Mouse (Mus musculus) cerebellum, postnatal 14 days (tissue): ENCODE measurements around the gene Ttc23l.
"Not testable (repeated sequence)": the region's sequence is repeated elsewhere in the genome, so short reads cannot be mapped to it uniquely, and the experiment has no call there.

Source experiments
- DNase-seq, 2 experiments: peaks; one replicate each; pipeline ENCODE4 v3.0.0; 2021; ENCODE audit warnings: mixed read lengths in 2 of 2

Gene Ttc23l

DNA sequence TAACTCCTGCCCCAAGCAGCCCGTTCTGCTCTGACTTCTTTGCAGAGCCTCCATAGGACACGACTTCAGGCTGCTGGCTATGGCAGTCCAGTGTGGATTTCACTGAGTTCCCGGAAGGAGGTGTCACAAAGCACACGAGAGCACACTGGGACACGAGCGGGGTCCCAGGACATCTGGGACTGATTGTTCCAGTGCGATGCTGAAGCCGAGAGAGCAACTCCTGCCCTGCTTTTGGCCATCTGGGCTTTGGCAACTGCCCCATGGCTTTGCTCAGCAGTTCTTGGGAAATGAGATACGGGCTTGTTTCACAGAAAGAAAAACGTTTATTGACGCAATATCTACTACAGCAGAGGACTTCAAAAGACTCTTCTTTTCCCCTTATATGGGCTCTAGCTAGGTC, 52.4 kb downstream of the Ttc23l start:
- DNase-seq: peak; percentile 22 to 29

DNA sequence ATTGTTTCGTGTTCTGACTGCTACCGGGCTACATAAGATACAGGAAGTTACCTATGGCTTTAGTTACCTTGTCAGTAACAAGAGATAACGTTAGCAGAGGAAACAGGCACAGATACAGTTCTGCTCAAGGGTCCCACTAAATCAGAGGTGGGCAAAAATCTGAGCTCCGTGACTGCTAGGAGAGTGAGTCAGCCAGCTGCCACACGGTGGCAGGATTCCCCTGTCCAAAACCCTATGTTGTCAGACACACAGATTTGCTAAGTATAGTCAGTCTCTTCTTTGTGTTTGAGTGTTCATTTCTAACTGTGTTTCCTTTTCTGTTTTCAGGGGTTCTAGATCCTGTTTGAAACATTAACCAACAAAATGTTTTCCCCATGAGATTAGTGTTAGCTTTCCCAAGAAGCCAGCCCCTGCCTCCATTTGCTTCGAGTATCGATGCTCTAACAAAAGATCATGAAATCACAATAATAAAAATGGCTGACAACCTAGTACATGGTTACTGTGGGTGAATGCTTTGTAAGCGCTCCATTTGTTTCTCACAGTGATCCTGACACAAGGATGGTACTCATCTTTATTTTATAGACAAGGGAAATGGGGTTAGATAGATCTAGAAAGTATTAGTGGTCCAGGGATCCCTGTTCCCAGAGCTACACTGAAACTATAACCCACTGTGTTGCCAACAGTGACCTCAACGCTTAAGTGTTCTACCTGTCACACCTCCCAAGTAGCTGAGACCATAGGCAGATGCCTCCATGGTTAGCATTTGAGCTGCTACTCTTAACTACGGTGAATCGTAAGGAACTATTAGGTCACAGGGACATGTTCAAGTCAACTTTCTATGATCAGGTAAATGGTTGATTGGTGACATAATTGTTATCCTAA, 57.4 kb downstream of the Ttc23l start:
- peak; percentile 70 to 72 for DNase-seq

DNA sequence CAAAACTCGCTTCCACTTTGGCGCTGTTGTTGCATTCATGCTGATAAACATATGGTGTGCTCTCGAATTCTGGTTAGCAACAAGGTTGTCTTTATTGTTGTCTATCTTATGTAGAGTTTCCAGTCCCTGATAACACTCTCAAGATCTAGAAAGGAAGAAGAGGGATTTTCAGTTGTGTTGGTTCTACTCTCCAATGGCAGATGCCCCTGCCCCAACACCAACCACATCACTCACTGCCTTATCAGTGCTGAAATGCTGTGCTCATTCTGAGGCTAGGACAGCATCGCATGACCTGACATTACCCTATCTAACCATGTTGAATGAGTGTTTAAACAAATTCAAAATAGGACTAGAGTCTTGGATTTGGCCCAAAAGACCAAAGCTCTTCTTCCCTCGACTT, 58.4 kb downstream of the Ttc23l start:
- DNase-seq: no peak

DNA sequence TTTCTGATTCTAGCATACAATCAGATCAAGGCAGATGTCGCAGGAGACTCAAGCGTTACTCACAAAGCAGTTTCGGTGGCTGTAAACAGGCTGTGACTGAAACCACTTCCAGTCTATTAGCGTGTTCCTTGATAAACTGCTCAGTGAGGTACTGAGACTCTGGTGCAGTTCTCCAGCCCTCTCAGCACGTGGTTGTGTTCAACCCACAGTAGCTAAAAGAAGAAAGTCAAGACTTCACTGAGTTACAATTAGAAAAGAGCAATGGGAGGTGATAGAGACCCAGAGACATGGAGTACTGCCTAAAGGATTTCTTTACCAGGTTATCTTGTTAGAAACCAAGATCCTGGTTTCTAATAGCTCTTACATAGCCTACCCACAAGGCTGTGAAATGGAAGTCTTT, 58.9 kb downstream of the Ttc23l start:
- no peak for DNase-seq

DNA sequence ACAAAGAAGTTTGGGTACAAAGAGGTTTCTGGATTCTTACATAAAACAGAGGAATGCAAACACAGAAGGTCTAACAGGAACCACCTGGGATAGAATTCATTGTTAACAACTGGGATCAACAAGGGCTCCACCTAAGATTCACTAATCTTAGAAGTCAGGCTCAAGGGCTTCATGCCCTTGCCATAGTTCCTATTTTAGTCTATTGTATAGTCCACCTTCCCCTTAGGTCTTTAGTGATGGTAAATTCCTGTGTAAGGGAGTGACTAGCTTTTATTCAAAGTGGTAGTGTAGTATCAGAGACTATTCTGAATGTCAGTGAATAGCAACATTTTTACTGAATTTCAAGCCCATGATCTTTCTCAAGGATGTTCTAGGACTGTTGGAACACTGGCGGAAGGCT, 61.8 kb downstream of the Ttc23l start:
- not testable (repeated sequence) for DNase-seq

DNA sequence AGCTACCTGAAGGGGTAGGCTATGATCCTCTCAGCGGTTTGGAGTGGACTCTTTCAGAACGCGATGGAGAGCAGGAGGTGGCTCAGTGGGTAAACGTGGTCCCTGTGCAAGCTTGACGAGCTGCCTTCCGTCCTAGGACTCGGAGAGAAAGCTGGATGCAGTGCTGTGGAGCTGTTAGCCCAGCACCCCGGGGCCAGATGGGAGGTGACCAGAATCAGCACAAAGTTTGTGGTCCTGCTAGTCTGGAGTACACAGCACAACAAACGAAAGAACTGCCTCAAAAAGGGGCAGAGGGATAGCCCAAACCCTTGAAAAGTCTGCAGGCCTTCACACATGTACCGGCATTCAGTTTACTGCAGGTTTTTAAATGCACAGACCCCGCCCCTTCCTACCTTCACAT, 62.5 kb downstream of the Ttc23l start:
- DNase-seq: no peak

DNA sequence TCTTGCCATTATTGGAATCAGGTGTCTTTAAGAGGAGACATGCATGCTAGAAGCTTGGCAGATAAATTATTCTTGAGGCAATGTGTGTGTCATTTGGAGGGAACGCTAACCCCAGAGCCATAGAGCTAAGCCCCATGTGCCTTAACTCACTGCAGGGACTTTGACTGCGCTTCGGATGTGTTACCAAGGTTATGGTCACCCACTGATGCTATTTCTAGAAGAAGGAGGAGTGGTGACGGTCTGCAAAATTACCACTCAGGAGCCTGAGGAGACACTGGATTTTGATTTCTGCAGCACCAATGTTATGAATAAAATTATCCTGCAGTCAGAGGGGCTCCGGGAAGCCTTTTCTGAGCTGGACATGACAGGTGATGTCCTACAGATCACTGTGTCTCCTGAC, 68.4 kb downstream of the Ttc23l start:
- no peak for DNase-seq

DNA sequence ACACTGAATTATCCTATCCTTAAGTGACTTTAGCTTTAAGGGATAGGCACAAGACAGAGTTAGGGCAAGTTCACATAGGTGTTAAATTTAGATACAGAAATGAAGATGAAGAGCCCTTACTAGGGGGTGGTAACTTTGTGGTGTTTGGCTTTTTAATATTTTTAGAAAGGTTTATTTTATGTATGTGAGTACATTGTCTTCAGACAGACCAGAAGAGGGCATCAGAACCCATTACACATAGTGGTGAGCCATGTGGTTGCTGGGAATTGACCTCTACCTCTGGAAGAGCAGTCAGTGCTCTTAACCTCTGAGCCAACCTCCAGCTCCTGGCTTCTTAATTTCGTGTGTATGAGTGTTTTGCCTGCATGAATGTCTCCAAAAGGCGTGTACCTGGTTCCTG, 71.2 kb downstream of the Ttc23l start:
- no peak for DNase-seq

DNA sequence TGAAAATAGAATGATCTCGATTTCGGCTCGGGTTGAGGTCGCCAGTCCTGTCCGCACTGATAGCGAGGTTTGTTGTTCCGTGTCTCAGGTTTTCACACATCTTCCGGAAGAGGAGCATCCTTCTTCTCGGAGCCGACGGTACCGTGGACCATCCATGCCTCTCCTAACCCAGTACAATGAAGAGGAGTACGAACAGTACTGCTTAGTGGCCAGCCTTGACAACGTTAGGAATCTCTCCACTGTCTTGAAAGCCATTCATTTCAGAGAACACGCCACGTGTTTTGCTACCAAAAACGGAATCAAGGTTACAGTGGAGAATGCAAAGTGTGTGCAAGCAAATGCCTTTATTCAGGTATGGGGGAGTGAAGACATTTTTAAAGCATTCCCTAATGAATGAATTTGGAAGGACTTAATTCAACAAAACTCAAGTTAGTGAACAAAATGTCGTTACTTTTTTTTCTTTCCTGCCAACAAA, 72.1 kb downstream of the Ttc23l start:
- DNase-seq: no peak

DNA sequence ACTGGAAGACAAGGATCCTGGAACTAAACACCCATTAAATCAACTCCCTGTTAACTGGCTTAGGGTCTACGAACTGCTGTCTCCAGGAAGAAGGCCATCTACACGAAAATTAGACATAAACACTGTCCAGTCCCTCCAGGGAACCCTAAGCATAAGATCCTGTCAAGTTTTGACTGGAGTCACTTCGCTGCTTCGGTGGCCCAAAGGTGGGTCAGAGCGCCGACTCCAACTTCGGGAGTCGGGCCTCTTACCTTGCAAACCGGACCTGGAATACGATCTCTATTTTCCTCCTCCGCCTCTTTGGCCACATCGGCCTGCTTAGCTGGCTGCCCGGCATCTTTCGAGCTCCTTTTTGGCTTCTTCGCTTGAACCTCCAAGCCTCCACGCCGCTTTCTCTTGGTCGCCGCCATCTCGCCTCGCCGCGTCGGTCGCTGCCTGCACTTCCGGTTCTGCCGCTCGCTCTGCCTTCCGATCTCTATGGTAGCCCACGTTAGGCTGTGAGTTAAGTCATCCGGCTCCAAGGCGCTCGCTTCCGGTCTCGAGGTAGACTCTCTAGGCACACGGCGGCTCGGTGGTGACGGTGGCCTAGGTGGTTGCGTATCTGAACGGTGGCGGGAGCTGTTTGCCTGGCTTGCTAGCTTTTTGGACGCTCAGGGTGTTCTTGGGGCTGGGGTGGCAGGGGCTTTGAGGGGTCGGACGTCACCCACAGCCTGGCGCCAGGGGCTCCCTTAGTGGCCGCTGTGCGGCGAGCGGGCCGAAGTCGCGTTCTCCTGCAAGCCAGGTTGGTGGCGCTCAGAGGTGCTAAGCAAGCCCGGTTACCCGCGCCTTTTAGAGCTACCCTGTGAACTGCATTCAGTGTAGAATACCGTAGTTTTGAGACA, 72.7 kb downstream of the Ttc23l start, which contains the start of the genes Brix1 and Rad1:
TSS of gene Brix1 (minus strand) at position 464 of the 881 bp plus-strand sequence.
TSS of gene Rad1 (plus strand) at position 535 of the 881 bp plus-strand sequence.
- peak; percentile 93 to 94 for DNase-seq

DNA sequence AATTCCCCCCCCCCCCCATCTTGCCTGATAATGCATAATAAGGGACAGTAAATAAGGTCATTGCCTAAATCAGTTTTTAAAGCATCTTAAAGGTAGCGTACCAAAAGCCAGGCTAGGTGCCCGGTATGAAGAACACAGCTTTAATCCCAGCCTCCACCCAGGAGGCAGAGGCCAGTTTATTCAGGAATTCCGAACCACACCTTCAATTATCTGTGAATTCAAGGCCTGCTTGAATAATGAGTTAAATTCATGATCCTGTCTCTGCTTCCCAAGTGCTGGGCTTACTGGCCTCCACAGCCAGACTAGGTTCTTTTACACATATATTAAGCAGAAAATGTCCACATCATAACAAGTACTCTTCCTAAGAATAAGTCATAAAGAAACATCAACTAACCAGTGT, 87.5 kb downstream of the Ttc23l start:
- DNase-seq: no peak

DNA sequence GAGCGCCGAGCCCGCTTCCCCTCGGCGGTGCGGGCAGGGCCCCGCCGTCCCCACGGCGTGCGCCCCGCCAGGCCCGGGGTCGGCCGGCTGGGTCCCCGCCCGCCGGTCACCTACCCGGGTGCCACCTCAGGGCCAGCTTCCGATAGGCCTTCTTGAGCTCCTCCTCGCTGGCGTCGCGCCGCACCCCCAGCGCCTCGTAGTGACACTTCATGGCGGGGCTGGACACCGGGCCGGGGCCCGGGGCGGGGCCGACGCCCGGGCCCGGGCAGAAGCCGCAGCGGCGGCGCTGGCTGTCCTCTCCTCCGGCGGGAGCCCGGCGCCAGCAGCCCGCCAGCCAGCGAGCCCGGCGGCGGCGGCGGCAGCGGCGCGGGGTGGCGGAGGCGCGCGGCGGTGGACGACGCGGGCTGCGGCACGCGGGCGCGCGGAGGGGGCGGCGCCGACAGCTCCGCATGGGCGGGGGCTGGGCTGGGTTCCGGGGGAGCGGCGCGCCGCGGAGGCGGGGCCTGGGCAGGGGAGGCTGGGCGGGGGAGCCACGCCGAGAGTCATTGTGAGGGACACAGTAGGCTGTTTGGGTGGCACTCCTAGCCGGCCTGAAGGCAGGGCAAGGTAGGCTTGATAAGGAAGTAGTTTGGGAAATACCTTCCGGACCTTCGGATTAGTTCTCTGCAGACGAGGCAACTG, 88.2 kb downstream of the Ttc23l start, which contains the start of gene Dnajc21:
TSS of gene Dnajc21 (minus strand) at position 366 of the 681 bp plus-strand sequence.
- DNase-seq: peak; percentile 91 to 92

DNA sequence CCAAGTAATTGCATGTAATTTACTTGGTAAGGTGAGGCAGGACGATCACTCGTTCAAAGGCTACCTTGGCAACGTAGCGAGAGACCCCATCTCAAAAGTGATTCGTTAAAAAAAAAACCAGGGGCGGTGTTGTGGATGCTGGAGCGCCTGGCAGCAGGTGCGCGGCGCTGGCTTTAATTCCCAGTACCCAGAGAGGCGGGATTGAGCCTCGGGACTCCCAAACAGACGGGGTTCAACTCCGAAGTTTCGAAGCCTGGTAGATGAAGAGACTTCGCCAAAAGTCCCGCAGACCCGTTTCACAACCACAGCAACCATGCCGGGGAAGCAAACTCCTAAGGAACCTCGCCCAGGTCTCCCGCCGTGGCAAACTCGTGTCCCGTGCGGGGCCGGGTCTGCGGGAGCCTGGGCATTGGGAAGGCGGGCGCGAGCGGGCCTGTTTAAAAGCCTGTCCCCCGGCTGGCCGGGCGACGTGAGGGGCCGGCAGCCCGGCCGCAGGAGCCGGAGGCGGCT, 88.8 kb downstream of the Ttc23l start:
- peak in 1 of 2 experiments; percentile 52 for DNase-seq

DNA sequence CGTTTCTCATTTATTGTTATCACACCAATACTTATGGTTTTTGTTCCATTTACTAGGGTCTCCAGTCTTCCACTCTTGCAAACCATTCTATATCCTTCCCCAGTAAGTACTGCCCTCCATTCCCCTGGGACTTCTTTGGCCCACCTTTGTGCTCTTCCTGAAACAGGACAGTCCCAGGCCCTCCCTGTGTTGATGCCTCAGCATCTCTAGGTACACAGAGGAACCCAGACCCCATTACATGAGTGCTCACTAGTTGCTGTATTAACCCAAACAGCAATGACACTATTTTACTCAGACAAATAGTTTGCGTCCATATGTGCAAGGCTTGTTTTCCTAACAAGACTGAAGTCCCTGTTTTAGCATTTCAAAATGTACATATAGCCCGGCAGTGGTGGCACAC, 89.7 kb downstream of the Ttc23l start:
- DNase-seq: no peak

DNA sequence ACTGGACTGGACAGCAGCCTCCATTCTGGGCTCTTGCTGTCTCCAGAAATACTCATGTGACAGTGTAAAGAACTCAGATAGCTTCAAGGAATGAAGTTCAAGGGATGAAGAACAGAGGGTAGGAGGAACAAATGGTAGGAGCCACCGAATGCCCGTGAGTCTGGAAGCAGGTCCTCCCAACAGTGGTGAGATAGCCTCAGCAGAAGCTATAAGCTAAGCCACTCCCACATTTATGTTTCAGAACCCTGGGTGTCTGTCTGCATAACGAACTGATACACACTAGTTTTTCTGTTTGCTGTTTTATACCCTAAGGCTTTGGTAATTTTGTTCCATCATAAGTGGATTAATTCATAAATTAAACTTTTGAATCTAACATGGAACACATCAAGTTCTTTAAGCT, 93.8 kb downstream of the Ttc23l start:
- DNase-seq: no peak

DNA sequence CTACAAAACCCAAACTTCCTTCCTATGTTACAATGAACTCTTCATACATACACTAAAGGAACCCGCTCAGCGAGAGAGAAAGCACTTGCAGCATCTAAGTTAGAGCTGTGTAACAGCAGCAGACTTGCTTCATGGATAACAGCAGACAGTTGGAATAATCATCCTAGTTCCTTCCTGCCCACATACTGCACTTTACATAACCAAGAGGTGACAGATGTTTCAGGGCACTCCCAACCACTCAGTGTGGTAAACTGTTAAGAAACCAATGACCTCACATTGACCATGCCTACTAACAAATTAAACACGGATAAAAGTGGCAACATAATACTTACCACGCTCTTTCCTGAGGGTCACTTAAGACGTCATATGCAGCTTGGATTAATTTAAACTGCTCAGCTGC, 94.9 kb downstream of the Ttc23l start:
- no peak for DNase-seq

DNA sequence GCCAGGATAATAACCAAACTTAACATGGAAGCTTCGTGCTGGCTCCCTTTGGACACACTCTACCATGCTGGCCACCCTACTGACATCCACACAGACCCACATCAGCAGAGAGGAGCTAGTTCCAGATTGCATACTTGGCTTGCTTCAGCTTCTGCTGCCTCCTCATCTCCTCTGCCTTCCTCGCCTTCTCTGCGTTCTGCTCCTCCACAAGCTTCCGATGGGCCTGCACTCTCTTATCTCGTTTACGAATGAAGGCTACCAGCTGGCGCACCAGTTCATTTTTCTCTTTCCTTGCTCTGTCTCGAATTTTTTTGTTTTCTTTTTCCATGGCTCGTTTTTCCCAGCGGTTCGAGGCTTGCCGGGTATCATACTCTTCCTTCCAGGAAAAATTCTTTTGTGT, 97.5 kb downstream of the Ttc23l start:
- DNase-seq: no peak
